Mouse (Mus musculus) macrophage (primary cell): ENCODE results near the gene Bex1. TPM values are rescaled to one million over a fixed set of nuclear protein-coding genes. Genes with fewer than 3 reads are reported as not detected.

ENCODE experiments used
- H3K27ac ChIP-seq: fragments of 350-480 bp; formaldehyde crosslinking; 2 replicates; pipeline ENCODE4 v1.9.0; 2021
- H3K36me3 ChIP-seq: fragments of 350-480 bp; formaldehyde crosslinking; 2 replicates; pipeline ENCODE4 v1.9.0; 2021; ENCODE audit errors: inconsistent target
- H3K4me3 ChIP-seq: fragments of 350-480 bp; formaldehyde crosslinking; 2 replicates; pipeline ENCODE4 v1.9.0; 2021; ENCODE audit errors: inconsistent target
- H3K79me2 ChIP-seq: fragments of 350-480 bp; formaldehyde crosslinking; 2 replicates; pipeline ENCODE4 v1.9.0; 2021; ENCODE audit errors: inconsistent target
- WGBS: methylation state at CpG from one replicate; pipeline ENCODE4 v1.1.7; 2026; ENCODE audit warnings: inconsistent platforms; ENCODE audit not compliant: missing documents; 5-methylcytosine and 5-hydroxymethylcytosine counted together
- polyA plus RNA-seq: library from polyadenylated mRNA; stranded (reverse); fragments of 250-400 nt; gene quantifications from 3 replicates; pipeline ENCODE4 v1.2.4, GENCODE M21; 2018; ENCODE audit warnings: inconsistent platforms

The Bex1 gene
- polyA plus RNA-seq, 1 experiment from 2014 or later, result 18.3 TPM

DNA sequence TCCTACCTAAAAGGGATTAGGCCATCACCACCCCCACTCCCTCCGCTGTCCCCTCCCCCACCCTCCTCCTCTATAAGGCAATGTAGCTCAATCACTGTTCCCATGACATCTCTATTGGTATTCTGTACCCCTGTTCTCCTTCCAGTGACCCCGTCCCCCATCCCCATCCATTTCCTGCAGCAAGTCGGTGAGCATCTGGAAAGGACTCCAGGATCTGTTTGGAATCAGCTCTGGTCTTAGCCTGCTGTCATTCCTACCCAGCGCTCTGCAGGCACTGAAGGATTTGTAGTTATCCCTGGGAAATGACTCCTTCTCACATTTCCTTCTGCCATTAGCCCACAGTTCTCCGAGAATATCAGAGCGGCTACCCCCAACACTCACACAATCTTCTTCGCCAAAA, 12.1 kb downstream of the Bex1 start:
- Histone ChIP-seq H3K36me3 (no peaks in the 10 kb centered on the region), H3K79me2 (no peaks in the 10 kb centered on the region), H3K27ac (no peak overlapping the region), H3K4me3 (no peak overlapping the region)
- 30% methylated on average over 6 of the region's 7 CpGs for WGBS

DNA sequence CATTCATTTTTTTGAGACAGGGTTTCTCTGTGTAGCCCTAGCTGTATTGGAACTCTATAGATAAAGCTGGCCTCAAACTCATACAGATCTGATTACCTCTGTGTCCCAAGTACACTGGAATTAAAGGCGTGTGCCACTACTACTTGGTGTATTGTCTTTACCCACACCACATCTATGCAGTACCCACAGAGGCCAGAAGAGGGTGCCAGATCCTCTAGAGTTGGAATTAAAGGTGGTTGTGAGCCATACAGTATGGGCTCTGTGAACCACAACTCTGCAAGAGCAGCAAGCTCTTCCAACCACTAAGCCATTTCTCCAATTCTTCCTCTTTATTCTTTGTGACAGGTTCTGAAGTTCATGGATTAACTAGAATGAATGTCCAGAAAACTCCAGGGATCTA, 18.4 kb downstream of the Bex1 start:
- WGBS, result no CpG with 5 or more reads among the region's 1 CpGs
- no peaks in the 10 kb centered on the region for H3K36me3 ChIP-seq
- no peak overlapping the region for H3K4me3 ChIP-seq
- no peak overlapping the region for H3K27ac ChIP-seq
- no peaks in the 10 kb centered on the region for H3K79me2 ChIP-seq

GRCm38 (mm10) chrX:136195193-136195944, 19.9 kb downstream of the Bex1 start:
- no peak overlapping the region for H3K4me3 ChIP-seq
- H3K79me2 ChIP-seq, result no peaks in the 10 kb centered on the region
- 77% methylated on average over 14 of the region's 16 CpGs for WGBS
- no peak overlapping the region for H3K27ac ChIP-seq
- H3K36me3 ChIP-seq, result no peaks in the 10 kb centered on the region

DNA sequence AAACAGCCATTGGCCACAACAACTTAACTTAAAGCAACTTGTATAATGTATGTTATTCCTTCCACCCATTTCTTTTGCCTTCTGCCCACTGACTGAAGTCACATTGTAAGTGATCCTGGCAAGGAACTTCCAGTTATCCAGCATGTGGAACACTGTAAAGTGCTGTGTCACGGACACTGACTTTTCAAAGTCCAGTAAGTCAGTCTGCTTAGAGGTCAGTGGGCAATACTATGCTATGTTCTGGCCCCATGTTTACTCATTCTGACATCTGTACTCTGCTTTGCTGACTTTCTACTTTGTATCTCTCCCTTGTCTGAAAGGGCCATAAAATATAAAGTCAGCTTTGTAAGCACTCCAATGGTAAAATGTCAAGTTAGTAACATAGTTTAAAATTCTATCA, 32.2 kb downstream of the Bex1 start:
- Histone ChIP-seq H3K79me2 (no peaks in the 10 kb centered on the region), H3K27ac (no peak overlapping the region), H3K4me3 (no peak overlapping the region), H3K36me3 (no peaks in the 10 kb centered on the region)
- WGBS, result 81% methylated on average over 1 of the region's 1 CpGs

DNA sequence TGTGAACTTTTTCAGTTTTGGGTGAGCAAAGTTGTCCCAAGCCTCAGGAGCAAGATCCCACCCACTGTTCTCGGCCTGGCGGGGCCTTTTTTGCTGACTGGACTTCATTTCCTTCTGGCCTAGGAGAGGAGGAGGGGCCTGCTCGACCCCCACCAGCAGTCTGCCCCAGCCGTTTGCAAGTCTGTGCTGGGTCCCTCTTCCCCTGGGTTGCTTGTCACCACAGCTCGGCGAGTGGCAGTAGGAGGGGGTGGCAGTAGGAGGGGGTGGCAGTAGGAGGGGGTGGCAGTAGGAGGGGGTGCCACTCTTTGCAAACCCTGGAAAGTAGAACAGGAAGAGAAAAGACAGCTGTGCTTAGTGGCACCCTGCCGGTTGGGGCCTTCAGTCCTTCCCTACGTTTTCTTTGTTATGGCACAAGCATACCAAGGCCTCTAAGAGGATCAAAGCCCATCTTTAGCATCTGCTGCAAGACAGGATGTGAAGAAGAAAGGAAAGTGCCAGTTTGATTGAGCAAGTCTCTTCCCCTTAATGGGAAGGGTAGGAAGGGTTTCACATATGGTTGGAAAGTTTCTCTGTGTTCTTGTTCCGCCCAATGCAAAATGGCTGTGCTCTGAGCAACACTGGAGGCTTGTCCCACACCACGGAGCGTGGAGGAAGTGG, 34.3 kb downstream of the Bex1 start:
- H3K4me3 ChIP-seq, result no peak overlapping the region
- no peaks in the 10 kb centered on the region for H3K79me2 ChIP-seq
- H3K27ac ChIP-seq, result no peak overlapping the region
- H3K36me3 ChIP-seq, result no peaks in the 10 kb centered on the region
- 49% methylated on average over 7 of the region's 11 CpGs for WGBS

DNA sequence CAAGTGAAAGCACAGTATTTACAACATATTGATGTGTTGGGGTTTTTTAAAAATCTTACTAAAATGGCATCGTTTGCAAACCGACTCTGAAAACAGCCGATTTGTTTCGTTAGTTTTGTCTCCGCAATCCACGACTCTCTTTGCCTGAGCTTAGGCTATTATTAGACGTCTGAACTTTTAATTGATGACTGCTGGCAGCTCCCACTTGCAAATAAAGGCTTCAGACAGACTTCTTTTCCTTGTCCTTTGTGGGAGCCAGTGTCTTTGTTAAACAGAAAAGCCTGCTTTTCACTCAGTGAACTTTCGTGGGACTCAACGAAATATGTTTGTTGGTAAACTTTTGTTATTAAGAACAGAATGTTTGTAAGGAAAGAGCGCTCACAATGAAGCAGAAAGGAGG, 42.5 kb downstream of the Bex1 start:
- WGBS, result 53% methylated on average over 10 of the region's 10 CpGs
- Histone ChIP-seq H3K27ac (no peak overlapping the region), H3K79me2 (no peaks in the 10 kb centered on the region), H3K4me3 (peak overlapping the region; percentile 62), H3K36me3 (no peaks in the 10 kb centered on the region)

- WGBS, result 19% methylated on average over 10 of the region's 10 CpGs
- Histone ChIP-seq H3K4me3 (peak within 1 kb of the TSS; percentile 62), H3K36me3 (no peaks in the 10 kb centered on the region), H3K79me2 (no peaks in the 10 kb centered on the region), H3K27ac (peak within 1 kb of the TSS; percentile 59)
Measured at GRCm38 (mm10) chrX:136172118-136172551, 43.2 kb downstream of the Bex1 start, which contains the start of gene Tceal8. Gene Tceal8 (minus strand): TSS chrX:136172342.

DNA sequence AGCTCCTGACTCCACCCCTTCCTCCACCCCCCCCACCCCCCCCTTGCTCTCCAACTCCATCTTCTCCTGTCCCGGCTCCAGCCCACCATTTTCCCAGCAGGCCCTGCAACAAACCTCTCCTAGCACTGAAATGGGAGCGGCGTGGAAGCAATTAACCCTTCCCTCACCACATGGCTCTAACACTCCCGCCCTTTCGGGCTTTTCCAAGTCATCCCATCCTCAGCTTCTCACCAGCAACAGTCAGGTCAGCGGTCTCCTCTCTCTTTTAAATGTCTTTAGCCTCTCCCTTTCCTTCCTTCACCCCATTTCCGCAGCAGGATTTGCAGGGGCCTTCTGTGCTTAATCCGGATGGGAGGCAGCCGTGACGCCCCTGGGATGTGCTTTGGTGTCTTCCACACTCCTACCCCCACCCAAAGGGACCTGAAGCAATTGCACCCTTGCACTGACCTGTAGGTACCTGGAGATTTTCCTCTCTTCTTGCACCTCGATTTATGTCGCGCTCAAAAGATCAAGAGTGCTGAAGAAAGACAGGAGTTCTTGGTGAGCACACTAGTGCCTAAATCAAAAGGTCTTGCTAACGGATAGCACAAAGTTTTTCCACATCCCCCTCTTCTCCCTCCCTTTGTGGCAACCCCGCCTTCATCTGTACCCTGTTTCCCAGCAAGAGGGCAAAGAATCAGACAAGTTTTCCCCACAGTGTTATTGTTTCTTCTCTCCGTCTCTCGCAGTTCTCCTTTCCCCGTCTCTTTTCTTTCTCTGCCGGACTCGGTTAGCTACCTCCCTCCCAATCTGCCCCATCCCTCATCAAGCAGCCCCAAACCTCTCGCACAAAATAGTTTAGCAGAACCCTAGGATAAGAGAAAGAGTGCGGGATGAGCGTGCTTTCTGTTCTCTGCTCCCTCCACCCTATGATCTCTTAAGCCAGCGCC, 43.9 kb downstream of the Bex1 start:
- Histone ChIP-seq H3K27ac (peak overlapping the region; percentile 59), H3K79me2 (no peaks in the 10 kb centered on the region), H3K4me3 (peak overlapping the region; percentile 62), H3K36me3 (no peaks in the 10 kb centered on the region)
- WGBS, result 22% methylated on average over 18 of the region's 24 CpGs

GRCm38 (mm10) chrX:136170625-136171024, 44.7 kb downstream of the Bex1 start:
- Histone ChIP-seq H3K36me3 (no peaks in the 10 kb centered on the region), H3K27ac (no peak overlapping the region), H3K4me3 (no peak overlapping the region), H3K79me2 (no peaks in the 10 kb centered on the region)
- WGBS, result 95% methylated on average over 10 of the region's 10 CpGs

Other genes starting within 250 kb of the Bex1 start
- not detected in 3 replicates for gene Arxes2, start 221.7 kb downstream of the Bex1 start, polyA plus RNA-seq
- gene Arxes1, start 182.1 kb downstream of the Bex1 start, polyA plus RNA-seq, result not detected in 3 replicates
- not detected in 3 replicates for gene Bex2, start 147.3 kb downstream of the Bex1 start, polyA plus RNA-seq
- gene Nxf3, start 130.3 kb downstream of the Bex1 start, polyA plus RNA-seq, result not detected in 3 replicates
- gene Bex4, start 76.5 kb downstream of the Bex1 start, polyA plus RNA-seq, result not detected in 3 replicates
- 55.7 to 164 TPM (median 75.9 TPM) in 3 replicates for gene Tceal8, start 43.2 kb downstream of the Bex1 start, polyA plus RNA-seq
- gene Tceal5, start 11.6 kb downstream of the Bex1 start, polyA plus RNA-seq, result 0.46 to 0.86 TPM in 2 of 3 replicates, not detected in the other
- 0.90 TPM in 1 of 3 replicates, not detected in the others for gene Tceal7, start 734 bp downstream of the Bex1 start, polyA plus RNA-seq
- gene Tceal9, start 29.6 kb upstream of the Bex1 start, polyA plus RNA-seq, result 170 to 738 TPM (median 419 TPM) in 3 replicates
- gene Bex3, start 54.7 kb upstream of the Bex1 start, polyA plus RNA-seq, result 47.3 to 157 TPM (median 72.5 TPM) in 3 replicates